Mouse (Mus musculus) G1E (cell line): Measurements from ENCODE around the gene Hprt.

Experiments used
- CTCF ChIP-seq: IDR thresholded peaks from 2 replicates; pipeline ENCODE4 v1.5.1; 2012; ENCODE audit warnings: low read depth, low read length, inconsistent platforms, mixed read lengths
- GATA2 ChIP-seq: IDR thresholded peaks from 2 replicates; pipeline ENCODE4 v1.6.1; 2012; ENCODE audit warnings: low read depth, low read length, inconsistent platforms, borderline replicate concordance
- POLR2AphosphoS5 ChIP-seq: IDR thresholded peaks from 2 replicates; pipeline ENCODE4 v1.6.1; 2012; ENCODE audit warnings: low read depth, low read length, inconsistent platforms; ENCODE audit not compliant: insufficient replicate concordance

DNA sequence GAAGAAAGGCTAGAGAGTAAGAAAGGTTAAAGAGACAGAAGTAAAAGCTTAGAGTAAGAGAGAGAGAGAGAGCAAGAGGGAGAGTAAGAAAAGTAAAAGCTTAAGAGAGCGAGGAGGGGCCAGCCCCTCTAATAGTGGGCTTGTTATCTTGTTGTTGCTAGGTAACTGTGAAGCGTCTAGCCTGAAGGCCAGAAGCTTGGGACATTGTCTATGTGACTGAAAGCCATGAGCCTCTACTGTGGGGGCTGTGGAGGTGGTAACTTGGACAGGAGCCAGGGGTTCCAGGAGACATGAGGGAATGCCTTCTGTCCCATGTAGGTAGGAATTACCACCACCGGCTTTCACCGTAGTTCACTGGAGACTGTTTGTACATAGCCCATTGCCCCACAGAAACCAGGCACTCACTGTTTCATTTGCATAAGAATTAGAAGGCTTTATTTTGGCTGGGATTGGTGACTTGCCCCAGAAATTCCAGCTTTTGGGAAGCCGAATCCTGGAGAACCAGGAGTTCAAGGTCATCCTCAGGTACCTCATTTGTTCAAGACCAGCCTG, 26.3 kb upstream of the Hprt start:
- no peak for TF ChIP-seq CTCF
- no peak for TF ChIP-seq GATA2
- TF ChIP-seq POLR2AphosphoS5: no peak
